Mouse (Mus musculus): ENCODE data around the gene Oas1c. TPM values are rescaled to one million over a fixed set of nuclear protein-coding genes. Genes with fewer than 3 reads are reported as not detected.
A peak's percentile ranks its signal among the peaks of the same experiment; 100 is the strongest.

Oas1c gene
- polyA plus RNA-seq, 1 experiment from 2014 or later: 0.57 TPM

- Histone ChIP-seq H3K9ac (no peak within 1 kb of the TSS), H3K4me1 (replicated peaks) (no peaks in the 10 kb centered on the region), H3K9me3 (no peaks in the 10 kb centered on the region), H3K36me3 (no peaks in the 10 kb centered on the region), H3K27me3 (no peaks in the 10 kb centered on the region), H3K4me2 (no peak within 1 kb of the TSS), H3K4me3 (no peak within 1 kb of the TSS), H3K27ac (no peak within 1 kb of the TSS)
- no peak for ATAC-seq (ENCODE audit: low FRiP score)
- WGBS: 83% methylated on average over 9 of the region's 9 CpGs
Observed at GRCm38 (mm10) chr5:120777478-120777877, 34.8 kb downstream of the Oas1c start, which contains the start of gene Oas3. Gene Oas3 (minus strand): TSS chr5:120777661.

GRCm38 (mm10) chr5:120776801-120777200 lies 35.5 kb downstream of the Oas1c start:
- 75% methylated on average over 5 of the region's 5 CpGs for WGBS

GRCm38 (mm10) chr5:120775287-120775985 lies 36.9 kb downstream of the Oas1c start:
- Histone ChIP-seq H3K27me3 (no peaks in the 10 kb centered on the region), H3K36me3 (no peaks in the 10 kb centered on the region), H3K9me3 (no peaks in the 10 kb centered on the region), H3K4me1 (replicated peaks) (no peaks in the 10 kb centered on the region), H3K4me3 (no peak overlapping the region), H3K27ac (no peak overlapping the region), H3K9ac (no peak overlapping the region), H3K4me2 (no peak overlapping the region)
- 86% methylated on average over 14 of the region's 14 CpGs for WGBS
- ATAC-seq (ENCODE audit: low FRiP score): no peak

More at GRCm38 (mm10) chr5:120776801-120777200, 35.5 kb downstream of the Oas1c start:
- Histone ChIP-seq H3K9me3 (no peaks in the 10 kb centered on the region), H3K4me3 (no peak overlapping the region), H3K4me2 (no peak overlapping the region), H3K36me3 (no peaks in the 10 kb centered on the region), H3K27ac (no peak overlapping the region), H3K9ac (no peak overlapping the region), H3K27me3 (no peaks in the 10 kb centered on the region), H3K4me1 (replicated peaks) (no peaks in the 10 kb centered on the region)
- no peak for ATAC-seq (ENCODE audit: low FRiP score)

- ATAC-seq (ENCODE audit: low FRiP score): no peak
- Histone ChIP-seq H3K27ac (no peak overlapping the region), H3K27me3 (0 out of 2 replicates have a peak, but pooled peaks cover 3% of the 10 kb centered on the region), H3K4me3 (no peak overlapping the region), H3K4me2 (no peak overlapping the region), H3K9ac (no peak overlapping the region), H3K9me3 (no peaks in the 10 kb centered on the region), H3K36me3 (no peaks in the 10 kb centered on the region), H3K4me1 (replicated peaks) (no peaks in the 10 kb centered on the region)
- WGBS: 71% methylated on average over 3 of the region's 3 CpGs
Observed at GRCm38 (mm10) chr5:120769396-120769795, 42.9 kb downstream of the Oas1c start.

- H3K4me1 ChIP-seq (replicated peaks): no peaks in the 10 kb centered on the region
- no peak overlapping the region for H3K4me2 ChIP-seq
- H3K27ac ChIP-seq: no peak overlapping the region
- ATAC-seq (ENCODE audit: low FRiP score): no peak
- H3K9me3 ChIP-seq: no peaks in the 10 kb centered on the region
- 77% methylated on average over 8 of the region's 8 CpGs for WGBS
- no peak overlapping the region for H3K9ac ChIP-seq
- H3K4me3 ChIP-seq: no peak overlapping the region
- H3K27me3 ChIP-seq: 0 out of 2 replicates have a peak, but pooled peaks cover 14% of the 10 kb centered on the region
- H3K36me3 ChIP-seq: no peaks in the 10 kb centered on the region
Observed at GRCm38 (mm10) chr5:120765010-120765409, 47.3 kb downstream of the Oas1c start.

GRCm38 (mm10) chr5:120761901-120762300 lies 50.4 kb downstream of the Oas1c start:
- no peak overlapping the region for H3K4me2 ChIP-seq

GRCm38 (mm10) chr5:120754215-120754614 lies 58.1 kb downstream of the Oas1c start:
- 95% methylated on average over 4 of the region's 4 CpGs for WGBS
- no peak overlapping the region for H3K4me2 ChIP-seq
- H3K9ac ChIP-seq: no peak overlapping the region
- no peak overlapping the region for H3K4me3 ChIP-seq
- H3K36me3 ChIP-seq: no peaks in the 10 kb centered on the region
- H3K9me3 ChIP-seq: no peaks in the 10 kb centered on the region
- no peaks in the 10 kb centered on the region for H3K4me1 ChIP-seq (replicated peaks)
- ATAC-seq (ENCODE audit: low FRiP score): no peak
- H3K27ac ChIP-seq: no peak overlapping the region
- H3K27me3 ChIP-seq: peaks cover 6% of the 10 kb centered on the region; the same call in 1 of the 2 replicates

More at GRCm38 (mm10) chr5:120761901-120762300, 50.4 kb downstream of the Oas1c start:
- WGBS: 19% methylated on average over 6 of the region's 6 CpGs
- Histone ChIP-seq H3K27ac (no peak overlapping the region), H3K4me3 (no peak overlapping the region), H3K9me3 (no peaks in the 10 kb centered on the region), H3K4me1 (replicated peaks) (no peaks in the 10 kb centered on the region), H3K9ac (no peak overlapping the region), H3K27me3 (0 out of 2 replicates have a peak, but pooled peaks cover 14% of the 10 kb centered on the region), H3K36me3 (no peaks in the 10 kb centered on the region)
- ATAC-seq (ENCODE audit: low FRiP score): peak; percentile 59; the same call in 1 of the 2 replicates

- no peak overlapping the region for H3K4me3 ChIP-seq
- WGBS: 77% methylated on average over 3 of the region's 3 CpGs
- ATAC-seq (ENCODE audit: low FRiP score): no peak
- no peaks in the 10 kb centered on the region for H3K4me1 ChIP-seq (replicated peaks)
- peaks cover 6% of the 10 kb centered on the region; the same call in 1 of the 2 replicates for H3K27me3 ChIP-seq
- H3K9me3 ChIP-seq: no peaks in the 10 kb centered on the region
- H3K27ac ChIP-seq: no peak overlapping the region
- no peaks in the 10 kb centered on the region for H3K36me3 ChIP-seq
- no peak overlapping the region for H3K4me2 ChIP-seq
- H3K9ac ChIP-seq: no peak overlapping the region
Observed at GRCm38 (mm10) chr5:120752786-120753185, 59.5 kb downstream of the Oas1c start.

- no peak overlapping the region for H3K9ac ChIP-seq
- H3K4me3 ChIP-seq: no peak overlapping the region
- ATAC-seq (ENCODE audit: low FRiP score): no peak
- 79% methylated on average over 3 of the region's 3 CpGs for WGBS
- no peak overlapping the region for H3K27ac ChIP-seq
- no peak overlapping the region for H3K4me2 ChIP-seq
- H3K36me3 ChIP-seq: no peaks in the 10 kb centered on the region
- no peaks in the 10 kb centered on the region for H3K4me1 ChIP-seq (replicated peaks)
- H3K9me3 ChIP-seq: no peaks in the 10 kb centered on the region
- H3K27me3 ChIP-seq: peaks cover 6% of the 10 kb centered on the region; the same call in 1 of the 2 replicates
Observed at GRCm38 (mm10) chr5:120751206-120751605, 61.1 kb downstream of the Oas1c start.

Small RNA genes within 50 kb of the gene (microRNA-seq; reads per million reads assigned to microRNA genes)
- not detected for gene Gm22907

Other genes with a start within 250 kb of the Oas1c start
- gene Tpcn1, start 223.8 kb downstream of the Oas1c start, polyA plus RNA-seq (2015; fragmentation: Nextera tagmentation; extraction: Ambion mirVana): 18.2 and 18.7 TPM in 2 replicates
- 2.4 and 2.6 TPM in 2 replicates for gene Iqcd, start 223.5 kb downstream of the Oas1c start, polyA plus RNA-seq (2015; fragmentation: Nextera tagmentation; extraction: Ambion mirVana)
- gene Rita1, start 199.9 kb downstream of the Oas1c start, polyA plus RNA-seq (2015; fragmentation: Nextera tagmentation; extraction: Ambion mirVana): 26.2 TPM in 2 replicates
- gene Ddx54, start 199.8 kb downstream of the Oas1c start, polyA plus RNA-seq (2015; fragmentation: Nextera tagmentation; extraction: Ambion mirVana): 44.0 and 47.7 TPM in 2 replicates
- gene Cfap73, start 178.3 kb downstream of the Oas1c start, polyA plus RNA-seq (2015; fragmentation: Nextera tagmentation; extraction: Ambion mirVana): 0.28 and 0.49 TPM in 2 replicates
- 0.14 TPM in 2 replicates for gene Rasal1, start 163.7 kb downstream of the Oas1c start, polyA plus RNA-seq (2015; fragmentation: Nextera tagmentation; extraction: Ambion mirVana)
- gene Dtx1, start 100.6 kb downstream of the Oas1c start, polyA plus RNA-seq (2015; fragmentation: Nextera tagmentation; extraction: Ambion mirVana): 34.5 and 34.8 TPM in 2 replicates
- gene Oas2, start 62.7 kb downstream of the Oas1c start, polyA plus RNA-seq (2015; fragmentation: Nextera tagmentation; extraction: Ambion mirVana): 0.14 and 0.25 TPM in 2 replicates
- 0.65 and 0.69 TPM in 2 replicates for gene Oas3, start 34.9 kb downstream of the Oas1c start, polyA plus RNA-seq (2015; fragmentation: Nextera tagmentation; extraction: Ambion mirVana)
- 0.35 TPM in 1 of 2 replicates, not detected in the other for gene Oas1e, start 17.0 kb downstream of the Oas1c start, polyA plus RNA-seq (2015; fragmentation: Nextera tagmentation; extraction: Ambion mirVana)
- not detected in 2 replicates for gene Oas1f, start 34.9 kb upstream of the Oas1c start, polyA plus RNA-seq (2015; fragmentation: Nextera tagmentation; extraction: Ambion mirVana)
- not detected in 2 replicates for gene Oas1h, start 48.9 kb upstream of the Oas1c start, polyA plus RNA-seq (2015; fragmentation: Nextera tagmentation; extraction: Ambion mirVana)
- gene Oas1g, start 75.1 kb upstream of the Oas1c start, polyA plus RNA-seq (2015; fragmentation: Nextera tagmentation; extraction: Ambion mirVana): 0.19 TPM in 1 of 2 replicates, not detected in the other
- 0.49 and 0.85 TPM in 2 replicates for gene Oas1a, start 95.0 kb upstream of the Oas1c start, polyA plus RNA-seq (2015; fragmentation: Nextera tagmentation; extraction: Ambion mirVana)
- not detected in 2 replicates for gene Oas1d, start 102.0 kb upstream of the Oas1c start, polyA plus RNA-seq (2015; fragmentation: Nextera tagmentation; extraction: Ambion mirVana)
- 15.0 and 16.1 TPM in 2 replicates for gene Rph3a, start 197.6 kb upstream of the Oas1c start, polyA plus RNA-seq (2015; fragmentation: Nextera tagmentation; extraction: Ambion mirVana)